Mouse (Mus musculus): Measurements from ENCODE around the gene Pigt. TPM values are rescaled to one million over a fixed set of nuclear protein-coding genes. Genes with fewer than 3 reads are reported as not detected.

Gene Pigt
- polyA plus RNA-seq, 1 experiment from 2014 or later = 67.3 TPM

- peak overlapping the region; percentile 87; the same call in 1 of the 2 replicates for H3K4me3 ChIP-seq
- H3K36me3 ChIP-seq = peaks cover 22% of the 10 kb centered on the region
- peaks cover 19% of the 10 kb centered on the region for H3K4me1 ChIP-seq (replicated peaks)
- no peaks in the 10 kb centered on the region for H3K27me3 ChIP-seq
- H3K27ac ChIP-seq = no peak overlapping the region
- ATAC-seq (ENCODE audit: low FRiP score) = no peak
- no peak overlapping the region for H3K9ac ChIP-seq
- H3K9me3 ChIP-seq = no peaks in the 10 kb centered on the region
- 71% methylated on average over 1 of the region's 1 CpGs for WGBS
- H3K4me2 ChIP-seq = peak overlapping the region; percentile 99
Measured at GRCm38 (mm10) chr2:164496331-164496730, 989 bp upstream of the Pigt start.

GRCm38 (mm10) chr2:164497691-164498268 is 460 bp downstream of the Pigt start:
- H3K4me2 ChIP-seq = peak overlapping the region; percentile 99
- peak; percentile 67 for ATAC-seq (ENCODE audit: low FRiP score)
- peak overlapping the region; percentile 87 for H3K4me3 ChIP-seq
- H3K4me1 ChIP-seq (replicated peaks) = peaks cover 19% of the 10 kb centered on the region
- peaks cover 36% of the 10 kb centered on the region for H3K36me3 ChIP-seq
- H3K27ac ChIP-seq = no peak overlapping the region
- 6% methylated on average over 21 of the region's 21 CpGs for WGBS
- peak overlapping the region; percentile 81 for H3K9ac ChIP-seq
- no peaks in the 10 kb centered on the region for H3K27me3 ChIP-seq
- no peaks in the 10 kb centered on the region for H3K9me3 ChIP-seq

- Histone ChIP-seq H3K36me3 (peaks cover 51% of the 10 kb centered on the region), H3K27me3 (no peaks in the 10 kb centered on the region), H3K27ac (no peak overlapping the region), H3K9ac (no peak overlapping the region), H3K4me2 (no peak overlapping the region), H3K9me3 (peaks cover 4% of the 10 kb centered on the region; the same call in 1 of the 2 replicates), H3K4me1 (replicated peaks) (peaks cover 19% of the 10 kb centered on the region), H3K4me3 (no peak overlapping the region)
- WGBS = 76% methylated on average over 5 of the region's 5 CpGs
- ATAC-seq (ENCODE audit: low FRiP score) = no peak
Measured at GRCm38 (mm10) chr2:164499317-164499716, 2.0 kb downstream of the Pigt start.

- Histone ChIP-seq H3K9me3 (peaks cover 12% of the 10 kb centered on the region; the same call in 1 of the 2 replicates), H3K4me2 (no peak overlapping the region), H3K9ac (no peak overlapping the region), H3K27me3 (no peaks in the 10 kb centered on the region), H3K27ac (no peak overlapping the region), H3K4me3 (no peak overlapping the region), H3K36me3 (peaks cover 63% of the 10 kb centered on the region), H3K4me1 (replicated peaks) (peaks cover 19% of the 10 kb centered on the region)
- no peak for ATAC-seq (ENCODE audit: low FRiP score)
- 85% methylated on average over 7 of the region's 7 CpGs for WGBS
Measured at GRCm38 (mm10) chr2:164500511-164500910, 3.2 kb downstream of the Pigt start.

- Histone ChIP-seq H3K4me1 (replicated peaks) (no peaks in the 10 kb centered on the region), H3K27me3 (no peaks in the 10 kb centered on the region), H3K27ac (no peak overlapping the region), H3K4me2 (no peak overlapping the region), H3K9ac (no peak overlapping the region), H3K4me3 (no peak overlapping the region), H3K9me3 (peaks cover 12% of the 10 kb centered on the region; the same call in 1 of the 2 replicates), H3K36me3 (peaks cover 82% of the 10 kb centered on the region)
- ATAC-seq (ENCODE audit: low FRiP score) = no peak
- 96% methylated on average over 3 of the region's 3 CpGs for WGBS
Measured at GRCm38 (mm10) chr2:164504919-164505318, 7.6 kb downstream of the Pigt start.

- Histone ChIP-seq H3K27me3 (no peaks in the 10 kb centered on the region), H3K36me3 (peaks cover 73% of the 10 kb centered on the region), H3K9me3 (peaks cover 12% of the 10 kb centered on the region; the same call in 1 of the 2 replicates), H3K9ac (no peak overlapping the region), H3K4me3 (no peak overlapping the region), H3K4me2 (no peak overlapping the region), H3K27ac (no peak overlapping the region), H3K4me1 (replicated peaks) (no peaks in the 10 kb centered on the region)
- ATAC-seq (ENCODE audit: low FRiP score) = no peak
- WGBS = 96% methylated on average over 4 of the region's 4 CpGs
Measured at GRCm38 (mm10) chr2:164505619-164506347, 8.5 kb downstream of the Pigt start.

GRCm38 (mm10) chr2:164507811-164508210 is 10.5 kb downstream of the Pigt start:
- H3K4me1 ChIP-seq (replicated peaks) = no peaks in the 10 kb centered on the region
- no peak overlapping the region for H3K27ac ChIP-seq
- no peak overlapping the region for H3K4me3 ChIP-seq
- H3K4me2 ChIP-seq = no peak overlapping the region
- H3K36me3 ChIP-seq = peaks cover 53% of the 10 kb centered on the region
- H3K9ac ChIP-seq = no peak overlapping the region
- H3K9me3 ChIP-seq = peaks cover 12% of the 10 kb centered on the region; the same call in 1 of the 2 replicates
- no peaks in the 10 kb centered on the region for H3K27me3 ChIP-seq
- WGBS = 87% methylated on average over 19 of the region's 19 CpGs
- ATAC-seq (ENCODE audit: low FRiP score) = no peak

GRCm38 (mm10) chr2:164510621-164511190 is 13.4 kb downstream of the Pigt start:
- Histone ChIP-seq H3K27ac (no peak overlapping the region), H3K9ac (no peak overlapping the region), H3K36me3 (peaks cover 25% of the 10 kb centered on the region), H3K4me3 (no peak overlapping the region), H3K27me3 (no peaks in the 10 kb centered on the region), H3K9me3 (no peaks in the 10 kb centered on the region), H3K4me1 (replicated peaks) (no peaks in the 10 kb centered on the region), H3K4me2 (no peak overlapping the region)
- WGBS = 53% methylated on average over 5 of the region's 5 CpGs
- ATAC-seq (ENCODE audit: low FRiP score) = no peak

- no peak for ATAC-seq (ENCODE audit: low FRiP score)
- no peak overlapping the region for H3K27ac ChIP-seq
- peaks cover 9% of the 10 kb centered on the region for H3K36me3 ChIP-seq
- no peak overlapping the region for H3K4me2 ChIP-seq
- 74% methylated on average over 12 of the region's 14 CpGs for WGBS
- H3K27me3 ChIP-seq = no peaks in the 10 kb centered on the region
- no peak overlapping the region for H3K9ac ChIP-seq
- no peak overlapping the region for H3K4me3 ChIP-seq
- H3K9me3 ChIP-seq = no peaks in the 10 kb centered on the region
- H3K4me1 ChIP-seq (replicated peaks) = no peaks in the 10 kb centered on the region
Measured at GRCm38 (mm10) chr2:164512121-164512909, 15.0 kb downstream of the Pigt start.

GRCm38 (mm10) chr2:164513389-164513788 is 16.1 kb downstream of the Pigt start:
- Histone ChIP-seq H3K4me2 (no peak overlapping the region), H3K9ac (no peak overlapping the region), H3K4me3 (no peak overlapping the region), H3K27ac (no peak overlapping the region), H3K27me3 (no peaks in the 10 kb centered on the region), H3K9me3 (no peaks in the 10 kb centered on the region), H3K4me1 (replicated peaks) (no peaks in the 10 kb centered on the region), H3K36me3 (peaks cover 6% of the 10 kb centered on the region)
- ATAC-seq (ENCODE audit: low FRiP score) = no peak
- 78% methylated on average over 8 of the region's 8 CpGs for WGBS

GRCm38 (mm10) chr2:164514916-164515315 is 17.6 kb downstream of the Pigt start:
- no peaks in the 10 kb centered on the region for H3K4me1 ChIP-seq (replicated peaks)
- H3K27ac ChIP-seq = no peak overlapping the region
- 83% methylated on average over 3 of the region's 3 CpGs for WGBS
- H3K4me3 ChIP-seq = no peak overlapping the region
- H3K9ac ChIP-seq = no peak overlapping the region
- H3K4me2 ChIP-seq = no peak overlapping the region
- no peaks in the 10 kb centered on the region for H3K9me3 ChIP-seq
- H3K36me3 ChIP-seq = no peaks in the 10 kb centered on the region
- no peaks in the 10 kb centered on the region for H3K27me3 ChIP-seq
- ATAC-seq (ENCODE audit: low FRiP score) = no peak

- Histone ChIP-seq H3K9me3 (no peaks in the 10 kb centered on the region), H3K4me3 (no peak overlapping the region), H3K27me3 (no peaks in the 10 kb centered on the region; the same call in 1 of the 2 replicates), H3K4me2 (no peak overlapping the region), H3K36me3 (no peaks in the 10 kb centered on the region), H3K9ac (no peak overlapping the region), H3K4me1 (replicated peaks) (no peaks in the 10 kb centered on the region), H3K27ac (no peak overlapping the region)
- 79% methylated on average over 9 of the region's 9 CpGs for WGBS
- ATAC-seq (ENCODE audit: low FRiP score) = no peak
Measured at GRCm38 (mm10) chr2:164515897-164516296, 18.6 kb downstream of the Pigt start.
